Mouse (Mus musculus): ENCODE data around the gene B4galt3.

- no peak for TF ChIP-seq POLR2A (IDR thresholded peaks at IDR 0.05; ENCODE audit: insufficient read depth, low read length)
- TF ChIP-seq CTCF (IDR thresholded peaks at IDR 0.05; ENCODE audit: low read depth, low read length), result no peak
These were observed 1.1 kb downstream of the B4galt3 start for GRCm38 (mm10) chr1:171271196-171271595.
